Mouse (Mus musculus) heart, adult 2 months (tissue): ENCODE data around the gene Gm20075. TPM values are rescaled to one million over a fixed set of nuclear protein-coding genes. Genes with fewer than 3 reads are reported as not detected.
"Not testable (repeated sequence)": the region's sequence is repeated elsewhere in the genome, so short reads cannot be mapped to it uniquely, and the experiment has no call there.

Experiments
- DNase-seq, 2 experiments: peaks; one replicate each; pipeline ENCODE4 v3.0.0; 2021
- H3K27ac ChIP-seq: fragments of 200-600 bp; 2 replicates; pipeline ENCODE4 v1.8.1; 2022
- H3K27me3 ChIP-seq: fragments of 200-500 bp; 2 replicates; pipeline ENCODE4 v1.6.1; 2012; ENCODE audit warnings: mild to moderate bottlenecking, low read length, inconsistent platforms, mixed read lengths; ENCODE audit not compliant: control insufficient read depth, insufficient read depth
- H3K36me3 ChIP-seq: fragments of 200-500 bp; 2 replicates; pipeline ENCODE4 v1.6.1; 2012; ENCODE audit warnings: low read length, inconsistent platforms; ENCODE audit not compliant: control insufficient read depth, insufficient read depth
- H3K4me1 ChIP-seq: fragments of 200-500 bp; 2 replicates; pipeline ENCODE4 v1.6.1; 2011; ENCODE audit warnings: low read length; ENCODE audit not compliant: control insufficient read depth, insufficient read depth
- H3K4me3 ChIP-seq: fragments of 200-600 bp; 2 replicates; pipeline ENCODE4 v1.8.1; 2022
- H3K79me2 ChIP-seq: fragments of 200-500 bp; replicated peaks from 2 replicates; pipeline ENCODE4 v1.6.1; 2012; ENCODE audit warnings: mild to moderate bottlenecking, inconsistent platforms, low read length, moderate library complexity, mixed read lengths; ENCODE audit not compliant: control insufficient read depth, insufficient read depth
- H3K9ac ChIP-seq: fragments of 200-500 bp; 2 replicates; pipeline ENCODE4 v1.6.1; 2012; ENCODE audit warnings: low read depth, mild to moderate bottlenecking, control low read depth, inconsistent platforms, low read length, mixed read lengths
- CTCF ChIP-seq: fragments of 200-600 bp; IDR thresholded peaks from 2 replicates; pipeline ENCODE4 v1.8.1; 2022; ENCODE audit warnings: antibody characterized with exemption, mild to moderate bottlenecking, moderate library complexity
- EP300 ChIP-seq: fragments of 200-500 bp; IDR thresholded peaks from 2 replicates; pipeline ENCODE4 v1.6.1; 2011; ENCODE audit warnings: low read depth, low read length, control low read depth; ENCODE audit not compliant: insufficient read depth
- POLR2A ChIP-seq: fragments of 200-500 bp; IDR thresholded peaks from 2 replicates; pipeline ENCODE4 v1.6.1; 2011; ENCODE audit warnings: mild to moderate bottlenecking, low read depth, low read length, control low read depth; ENCODE audit not compliant: insufficient read depth
- WGBS: fragments of 180-500 bp; shearing (Covaris S2); methylation state at CpG from one replicate; pipeline ENCODE4 v1.1.7; 2018; 5-methylcytosine and 5-hydroxymethylcytosine counted together
- intact Hi-C: fragments of 180-260 bp; cut with DNase I; formaldehyde crosslinking; loops from one replicate; pipeline ENCODE4 v1.15.1; 2025
- polyA plus RNA-seq: library from polyadenylated mRNA; depleted of rRNA; stranded (reverse); fragments of >200 nt; gene quantifications from 2 replicates; pipeline ENCODE4 v1.2.3, GENCODE M21; 2012
- total RNA-seq, 2 experiments: library from RNA; stranded (reverse); gene quantifications; 2 replicates each; pipeline ENCODE4 v1.2.3; 2021

The Gm20075 gene
- total and polyA plus RNA-seq, 3 experiments: 2.4 to 11.8 (median 10.1) TPM

GRCm38 (mm10) chr13:96106367-96106766, 25.2 kb upstream of the Gm20075 start:
- Histone ChIP-seq H3K27me3 (no peaks in the 10 kb centered on the region), H3K4me3 (no peak overlapping the region), H3K4me1 (no peaks in the 10 kb centered on the region), H3K27ac (no peak overlapping the region), H3K79me2 (no peaks in the 10 kb centered on the region), H3K9ac (no peak overlapping the region), H3K36me3 (no peaks in the 10 kb centered on the region)
- intact Hi-C loops: no loop called here
- no peak for TF ChIP-seq POLR2A
- no peak for TF ChIP-seq EP300
- no peak for TF ChIP-seq CTCF
- DNase-seq: no peak
- WGBS: 60% methylated on average over 4 of the region's 4 CpGs

GRCm38 (mm10) chr13:96090929-96091328, 9.8 kb upstream of the Gm20075 start:
- Histone ChIP-seq H3K27me3 (no peaks in the 10 kb centered on the region), H3K79me2 (no peaks in the 10 kb centered on the region), H3K36me3 (no peaks in the 10 kb centered on the region), H3K4me3 (no peak overlapping the region), H3K9ac (no peak overlapping the region), H3K27ac (no peak overlapping the region), H3K4me1 (no peaks in the 10 kb centered on the region)
- no peak for DNase-seq
- WGBS: 53% methylated on average over 4 of the region's 4 CpGs
- intact Hi-C loops: no loop called here
- TF ChIP-seq CTCF (no peak), EP300 (no peak)

- no peak for DNase-seq
- 86% methylated on average over 7 of the region's 7 CpGs for WGBS
- H3K27me3 ChIP-seq: no peaks in the 10 kb centered on the region
- H3K27ac ChIP-seq: no peak overlapping the region
- H3K4me1 ChIP-seq: no peaks in the 10 kb centered on the region
- H3K36me3 ChIP-seq: no peaks in the 10 kb centered on the region
- H3K9ac ChIP-seq: no peak overlapping the region
- no peaks in the 10 kb centered on the region for H3K79me2 ChIP-seq
- no peak for TF ChIP-seq POLR2A
- TF ChIP-seq EP300: no peak
- no peak for TF ChIP-seq CTCF
- intact Hi-C loops: no loop called here
- no peak overlapping the region for H3K4me3 ChIP-seq
Measured at GRCm38 (mm10) chr13:96085581-96086302, 4.6 kb upstream of the Gm20075 start.

- H3K79me2 ChIP-seq, H3K9ac ChIP-seq, H3K27me3 ChIP-seq, DNase-seq, H3K36me3 ChIP-seq, H3K4me1 ChIP-seq, intact Hi-C loops, H3K27ac ChIP-seq, H3K4me3 ChIP-seq: not testable (repeated sequence)
- WGBS: 78% methylated on average over 1 of the region's 1 CpGs
Measured at GRCm38 (mm10) chr13:96081754-96082153, 578 bp upstream of the Gm20075 start, which contains the start of gene Gm17190. Gene Gm17190 (plus strand): TSS chr13:96082054.

- 0 out of 2 replicates have a peak, but pooled peaks cover 2% of the 10 kb centered on the region for H3K27me3 ChIP-seq
- H3K36me3 ChIP-seq: no peaks in the 10 kb centered on the region
- intact Hi-C loops: no loop called here
- no peak overlapping the region for H3K27ac ChIP-seq
- DNase-seq: no peak
- TF ChIP-seq CTCF (no peak), POLR2A (no peak), EP300 (no peak)
- H3K4me1 ChIP-seq: no peaks in the 10 kb centered on the region
- WGBS: 63% methylated on average over 8 of the region's 8 CpGs
- no peak overlapping the region for H3K9ac ChIP-seq
- no peak overlapping the region for H3K4me3 ChIP-seq
- no peaks in the 10 kb centered on the region for H3K79me2 ChIP-seq
Measured at GRCm38 (mm10) chr13:96073555-96073954, 7.6 kb downstream of the Gm20075 start.

- Histone ChIP-seq H3K27me3 (no peaks in the 10 kb centered on the region), H3K4me3 (no peak overlapping the region), H3K36me3 (no peaks in the 10 kb centered on the region), H3K4me1 (no peaks in the 10 kb centered on the region), H3K79me2 (no peaks in the 10 kb centered on the region), H3K27ac (no peak overlapping the region), H3K9ac (no peak overlapping the region)
- DNase-seq: no peak
- TF ChIP-seq CTCF (no peak), POLR2A (no peak), EP300 (no peak)
- intact Hi-C loops: no loop called here
- 71% methylated on average over 3 of the region's 3 CpGs for WGBS
Measured at GRCm38 (mm10) chr13:96052755-96053154, 28.4 kb downstream of the Gm20075 start.
